Mouse (Mus musculus) heart, embryonic 10.5 days (tissue): ENCODE measurements at regions not wholly inside any gene's neighbourhood (a gene's known extent, or its start where the extent isn't known, plus 50 kb on each side); places are given as distances from the start of the nearest gene placed in this dataset.
A peak's percentile ranks its signal among the peaks of the same experiment; 100 is the strongest.

Experiments used
- DNase-seq: peaks from one replicate; pipeline ENCODE4 v3.0.0-alpha.2; 2017; ENCODE audit warnings: low spot score
- H3K27ac ChIP-seq: fragments of 300-500 bp; sonication (generic); 2 replicates; pipeline ENCODE4 v1.5.1; 2016; ENCODE audit warnings: mild to moderate bottlenecking
- H3K27me3 ChIP-seq: fragments of 300-500 bp; sonication (generic); 2 replicates; pipeline ENCODE4 v1.6.1; 2016; ENCODE audit warnings: mild to moderate bottlenecking; ENCODE audit not compliant: poor library complexity, insufficient read depth, severe bottlenecking
- H3K36me3 ChIP-seq: fragments of 300-500 bp; sonication (generic); 2 replicates; pipeline ENCODE4 v1.6.1; 2016; ENCODE audit warnings: mild to moderate bottlenecking, moderate library complexity
- H3K4me1 ChIP-seq: fragments of 300-500 bp; sonication (generic); 2 replicates; pipeline ENCODE4 v1.6.1; 2016; ENCODE audit warnings: mild to moderate bottlenecking
- H3K4me3 ChIP-seq: fragments of 300-500 bp; sonication (generic); 2 replicates; pipeline ENCODE4 v1.5.1; 2016; ENCODE audit warnings: mild to moderate bottlenecking, moderate library complexity
- H3K9me3 ChIP-seq: fragments of 300-500 bp; sonication (generic); 2 replicates; pipeline ENCODE4 v1.6.1; 2016; ENCODE audit warnings: mild to moderate bottlenecking, moderate library complexity
- WGBS: fragments of 180-500 bp; shearing (Covaris S2); methylation state at CpG from one replicate; pipeline ENCODE4 v1.1.7; 2016; 5-methylcytosine and 5-hydroxymethylcytosine counted together

DNA sequence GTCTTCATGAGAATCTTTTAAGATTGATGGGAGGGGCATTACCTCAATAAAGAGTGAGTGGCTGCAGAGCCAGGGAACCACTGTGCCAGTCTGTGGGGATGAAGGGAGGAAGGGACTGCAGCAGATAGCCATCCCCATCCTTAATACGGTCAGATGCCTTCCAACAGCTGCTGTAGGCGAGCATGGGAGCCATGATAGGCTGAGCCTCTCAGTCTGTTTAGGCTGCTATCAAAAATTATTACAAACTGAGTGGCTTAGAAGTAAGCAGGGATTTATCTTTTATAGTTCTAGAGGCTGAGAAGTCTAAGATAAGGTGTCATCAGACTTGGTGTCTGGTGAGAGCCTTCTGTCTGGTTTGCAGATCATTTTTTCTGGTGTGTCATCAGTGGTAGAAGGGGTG is 204.3 kb downstream of the Sec16b start:
- Histone ChIP-seq H3K9me3 (no peaks in the 10 kb centered on the region), H3K36me3 (no peaks in the 10 kb centered on the region), H3K4me3 (no peak overlapping the region), H3K27ac (no peak overlapping the region), H3K4me1 (no peaks in the 10 kb centered on the region), H3K27me3 (no peaks in the 10 kb centered on the region)
- WGBS = 75% methylated on average over 2 of the region's 2 CpGs
- DNase-seq = no peak

- H3K27me3 ChIP-seq = no peaks in the 10 kb centered on the region
- H3K9me3 ChIP-seq = no peaks in the 10 kb centered on the region
- H3K36me3 ChIP-seq = no peaks in the 10 kb centered on the region
- no peak for DNase-seq
- H3K4me3 ChIP-seq = no peak overlapping the region
- H3K27ac ChIP-seq = no peak overlapping the region
- 30% methylated on average over 2 of the region's 2 CpGs for WGBS
- H3K4me1 ChIP-seq = no peaks in the 10 kb centered on the region
Observed at GRCm38 (mm10) chr1:157712519-157712918, 206.0 kb downstream of the Sec16b start.

DNA sequence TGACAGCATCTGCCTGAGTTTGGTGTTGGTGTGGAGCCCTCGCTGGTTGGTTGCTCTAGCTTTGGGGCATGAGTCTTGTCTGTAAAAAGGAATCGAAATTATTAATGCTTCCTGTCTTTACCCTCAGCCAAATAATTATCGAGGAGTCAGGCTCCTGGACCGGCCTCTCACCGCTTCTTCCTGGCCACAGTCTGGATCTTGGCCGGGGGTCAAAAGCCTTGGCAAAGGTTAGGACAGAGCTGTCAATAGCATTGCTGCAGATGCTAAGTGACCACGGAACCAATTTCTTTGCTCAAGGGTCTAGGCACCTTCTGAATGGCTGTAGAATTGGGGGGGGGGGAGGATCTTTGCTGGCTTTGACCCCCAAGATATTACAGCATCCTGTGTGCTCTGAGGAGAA is 207.3 kb downstream of the Sec16b start:
- WGBS = 87% methylated on average over 7 of the region's 7 CpGs
- H3K9me3 ChIP-seq = no peaks in the 10 kb centered on the region
- DNase-seq = no peak
- H3K27ac ChIP-seq = no peak overlapping the region
- H3K4me1 ChIP-seq = no peaks in the 10 kb centered on the region
- no peaks in the 10 kb centered on the region for H3K36me3 ChIP-seq
- no peaks in the 10 kb centered on the region for H3K27me3 ChIP-seq
- H3K4me3 ChIP-seq = no peak overlapping the region

DNA sequence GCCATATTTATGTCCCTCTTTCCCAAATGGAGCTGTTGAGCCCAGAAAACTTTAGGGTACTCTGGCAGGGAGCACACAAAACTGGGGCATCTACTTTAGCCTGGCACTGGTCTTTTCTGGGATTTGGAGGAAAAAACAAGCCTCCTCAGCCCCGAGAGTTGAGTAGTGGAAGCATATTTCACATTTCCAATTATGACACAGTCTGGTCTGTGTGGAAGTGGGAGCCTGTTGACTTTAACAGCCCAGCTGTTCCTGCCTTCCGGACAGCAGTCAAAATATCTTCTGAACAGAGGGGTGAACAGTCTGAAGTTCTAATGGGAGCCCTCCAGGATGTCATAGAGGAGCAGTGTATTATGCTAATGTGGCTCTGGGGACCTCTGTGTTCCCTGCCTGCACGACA is 209.1 kb downstream of the Sec16b start:
- Histone ChIP-seq H3K27ac (no peak overlapping the region), H3K27me3 (no peaks in the 10 kb centered on the region), H3K36me3 (no peaks in the 10 kb centered on the region), H3K4me1 (no peaks in the 10 kb centered on the region), H3K9me3 (no peaks in the 10 kb centered on the region), H3K4me3 (no peak overlapping the region)
- DNase-seq = no peak
- 70% methylated on average over 3 of the region's 3 CpGs for WGBS

GRCm38 (mm10) chr1:157717131-157717530 is 210.6 kb downstream of the Sec16b start:
- Histone ChIP-seq H3K4me3 (no peak overlapping the region), H3K27me3 (no peaks in the 10 kb centered on the region), H3K36me3 (no peaks in the 10 kb centered on the region), H3K9me3 (no peaks in the 10 kb centered on the region), H3K27ac (no peak overlapping the region), H3K4me1 (no peaks in the 10 kb centered on the region)
- 46% methylated on average over 5 of the region's 5 CpGs for WGBS
- no peak for DNase-seq

DNA sequence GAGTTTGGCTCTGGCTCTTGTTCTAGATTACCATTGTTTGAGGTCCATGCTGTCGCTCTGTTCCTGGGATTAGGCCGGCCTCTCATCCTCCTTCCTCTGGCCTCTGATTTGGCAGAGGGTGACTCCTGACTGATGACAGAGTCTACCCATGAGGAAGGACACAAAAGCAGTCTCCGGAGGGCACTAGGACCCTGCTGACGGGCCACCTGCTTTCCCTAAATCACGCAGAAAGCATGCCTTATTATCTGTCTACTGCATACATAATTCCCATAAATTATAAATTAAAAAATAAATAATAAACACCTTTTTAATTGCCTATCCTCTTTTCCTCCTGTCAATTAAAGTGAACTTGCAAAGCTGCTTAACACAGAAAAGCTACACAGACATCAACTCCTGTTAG is 215.4 kb downstream of the Sec16b start:
- no peak overlapping the region for H3K27ac ChIP-seq
- no peaks in the 10 kb centered on the region for H3K9me3 ChIP-seq
- H3K27me3 ChIP-seq = peaks cover 22% of the 10 kb centered on the region; the same call in 1 of the 2 replicates
- no peak for DNase-seq
- peaks cover 7% of the 10 kb centered on the region; the same call in 1 of the 2 replicates for H3K4me1 ChIP-seq
- WGBS = 84% methylated on average over 5 of the region's 5 CpGs
- no peaks in the 10 kb centered on the region for H3K36me3 ChIP-seq
- H3K4me3 ChIP-seq = no peak overlapping the region

DNA sequence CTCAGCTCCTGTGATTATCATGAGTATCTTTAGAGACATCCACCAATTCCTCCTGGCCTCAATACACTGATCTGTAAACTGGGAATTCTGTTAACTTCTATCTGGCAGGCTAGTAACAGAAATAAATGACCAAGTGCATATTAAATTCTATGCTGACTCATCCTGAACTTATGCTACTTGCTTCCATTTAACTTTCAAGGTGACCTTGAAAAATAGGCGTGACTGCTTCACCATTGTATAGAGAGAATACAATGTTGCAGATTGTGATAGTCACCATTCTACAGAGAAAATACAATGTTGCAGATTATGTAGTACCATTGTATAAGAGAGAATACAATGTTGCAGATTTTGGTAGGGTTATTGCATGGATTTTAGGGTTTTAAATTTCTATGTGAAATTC is 224.6 kb downstream of the Sec16b start:
- Histone ChIP-seq H3K4me1 (no peaks in the 10 kb centered on the region), H3K9me3 (no peaks in the 10 kb centered on the region), H3K27ac (no peak overlapping the region), H3K36me3 (no peaks in the 10 kb centered on the region), H3K4me3 (no peak overlapping the region), H3K27me3 (0 out of 2 replicates have a peak, but pooled peaks cover under 1% of the 10 kb centered on the region)
- DNase-seq = no peak
- WGBS = 84% methylated on average over 1 of the region's 1 CpGs

GRCm38 (mm10) chr1:157740725-157741665 is 234.5 kb downstream of the Sec16b start:
- no peaks in the 10 kb centered on the region for H3K36me3 ChIP-seq
- H3K27ac ChIP-seq = no peak overlapping the region
- H3K4me3 ChIP-seq = no peak overlapping the region
- 74% methylated on average over 13 of the region's 13 CpGs for WGBS
- no peaks in the 10 kb centered on the region for H3K4me1 ChIP-seq
- no peaks in the 10 kb centered on the region for H3K9me3 ChIP-seq
- DNase-seq = no peak
- H3K27me3 ChIP-seq = no peaks in the 10 kb centered on the region

GRCm38 (mm10) chr1:157745611-157746010 is 239.1 kb downstream of the Sec16b start:
- no peaks in the 10 kb centered on the region for H3K27me3 ChIP-seq
- no peaks in the 10 kb centered on the region for H3K9me3 ChIP-seq
- H3K27ac ChIP-seq = no peak overlapping the region
- H3K36me3 ChIP-seq = no peaks in the 10 kb centered on the region
- peak; percentile 85 for DNase-seq
- H3K4me1 ChIP-seq = no peaks in the 10 kb centered on the region
- H3K4me3 ChIP-seq = no peak overlapping the region

- Histone ChIP-seq H3K4me1 (no peaks in the 10 kb centered on the region), H3K27me3 (no peaks in the 10 kb centered on the region), H3K36me3 (no peaks in the 10 kb centered on the region), H3K27ac (no peak overlapping the region), H3K4me3 (no peak overlapping the region), H3K9me3 (no peaks in the 10 kb centered on the region)
- 39% methylated on average over 10 of the region's 10 CpGs for WGBS
- no peak for DNase-seq
Observed at GRCm38 (mm10) chr1:157755015-157755649, 248.6 kb downstream of the Sec16b start.

GRCm38 (mm10) chr1:157756977-157757376 is 250.4 kb downstream of the Sec16b start:
- H3K27me3 ChIP-seq = no peaks in the 10 kb centered on the region
- H3K4me3 ChIP-seq = no peak overlapping the region
- no peaks in the 10 kb centered on the region for H3K36me3 ChIP-seq
- H3K9me3 ChIP-seq = no peaks in the 10 kb centered on the region
- no peak for DNase-seq
- 71% methylated on average over 3 of the region's 3 CpGs for WGBS
- no peaks in the 10 kb centered on the region for H3K4me1 ChIP-seq
- H3K27ac ChIP-seq = no peak overlapping the region

DNA sequence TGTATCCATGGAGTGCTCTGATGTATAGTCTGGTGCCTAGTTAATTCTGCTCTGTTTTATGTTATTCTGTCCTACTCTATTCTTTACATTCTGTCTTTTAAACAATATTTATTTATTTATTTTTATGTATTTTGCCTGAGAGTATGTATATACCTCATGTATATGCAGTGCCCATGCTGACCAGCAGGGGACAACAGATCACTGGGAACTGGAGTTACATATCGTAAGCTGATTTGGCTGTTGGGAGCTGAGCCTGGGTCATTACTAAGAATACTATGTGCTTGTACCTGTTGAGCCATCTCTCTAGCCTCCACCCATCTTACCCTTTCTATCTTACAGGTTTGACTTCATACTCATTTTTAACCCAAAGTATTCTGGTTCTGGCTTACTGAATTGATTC is 251.8 kb downstream of the Sec16b start:
- WGBS = 94% methylated on average over 1 of the region's 1 CpGs
- H3K4me1 ChIP-seq = no peaks in the 10 kb centered on the region
- no peak for DNase-seq
- no peak overlapping the region for H3K4me3 ChIP-seq
- H3K9me3 ChIP-seq = no peaks in the 10 kb centered on the region
- no peaks in the 10 kb centered on the region for H3K27me3 ChIP-seq
- H3K27ac ChIP-seq = no peak overlapping the region
- H3K36me3 ChIP-seq = no peaks in the 10 kb centered on the region

DNA sequence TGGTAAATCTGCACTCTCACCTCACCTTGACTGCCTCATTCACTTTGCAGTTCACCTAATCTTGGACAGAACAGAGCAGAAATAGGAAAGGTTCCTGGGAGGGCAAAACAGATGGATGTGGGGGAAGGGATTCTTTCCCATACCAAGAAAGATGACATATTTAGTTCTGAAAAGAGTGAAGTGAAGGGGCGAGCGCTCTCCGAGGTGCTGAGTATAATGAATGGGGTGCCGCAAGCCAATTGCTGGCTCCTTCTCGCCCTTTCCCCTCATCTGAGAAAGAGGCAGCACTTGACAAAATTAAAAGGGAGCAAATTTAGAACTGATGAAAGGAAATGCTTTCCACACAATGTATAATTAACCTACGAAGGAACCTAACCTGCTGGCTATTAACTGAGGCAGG is 261.7 kb downstream of the Sec16b start:
- DNase-seq = no peak
- Histone ChIP-seq H3K9me3 (no peaks in the 10 kb centered on the region), H3K4me3 (no peak overlapping the region), H3K4me1 (no peaks in the 10 kb centered on the region), H3K27ac (no peak overlapping the region), H3K36me3 (no peaks in the 10 kb centered on the region), H3K27me3 (no peaks in the 10 kb centered on the region)
- WGBS = 42% methylated on average over 6 of the region's 6 CpGs
